Mouse (Mus musculus): ENCODE data around the gene Gm49027.
A peak's percentile ranks its signal among the peaks of the same experiment; 100 is the strongest.
"Not testable (repeated sequence)": the region's sequence is repeated elsewhere in the genome, so short reads cannot be mapped to it uniquely, and the experiment has no call there.

Gm49027 gene

GRCm38 (mm10) chr5:123525281-123525680, at the start of gene Gm49027:
Gene Gm49027, minus strand, starts transcription at chr5:123525488.
- DNase-seq (ENCODE audit: low spot score), result no peak

- DNase-seq (ENCODE audit: low spot score), result no peak
Measured at GRCm38 (mm10) chr5:123573362-123573761, 48.1 kb upstream of the Gm49027 start.

- peak; percentile 99 for DNase-seq (ENCODE audit: low spot score)
Measured at GRCm38 (mm10) chr5:123572357-123573186, 47.3 kb upstream of the Gm49027 start, which contains the start of gene Vps33a. Gene Vps33a, minus strand, starts transcription at chr5:123573038.

GRCm38 (mm10) chr5:123561128-123561527, 35.8 kb upstream of the Gm49027 start:
- DNase-seq (ENCODE audit: low spot score), result peak; percentile 1

GRCm38 (mm10) chr5:123559588-123559987, 34.3 kb upstream of the Gm49027 start:
- DNase-seq (ENCODE audit: low spot score), result peak; percentile 1

- peak; percentile 57 for DNase-seq (ENCODE audit: low spot score)
Measured at GRCm38 (mm10) chr5:123556451-123556850, 31.2 kb upstream of the Gm49027 start.

- peak; percentile 1 for DNase-seq (ENCODE audit: low spot score)
Measured at GRCm38 (mm10) chr5:123555693-123556092, 30.4 kb upstream of the Gm49027 start.

- DNase-seq (ENCODE audit: low spot score), result peak; percentile 1
Measured at GRCm38 (mm10) chr5:123533801-123534200, 8.5 kb upstream of the Gm49027 start.

- peak; percentile 2 for DNase-seq (ENCODE audit: low spot score)
Measured at GRCm38 (mm10) chr5:123530056-123530455, 4.8 kb upstream of the Gm49027 start.

- peak; percentile 4 for DNase-seq (ENCODE audit: low spot score)
Measured at GRCm38 (mm10) chr5:123528641-123529040, 3.4 kb upstream of the Gm49027 start.

- no peak for DNase-seq (ENCODE audit: low spot score)
Measured at GRCm38 (mm10) chr5:123525916-123526495, 718 bp upstream of the Gm49027 start.

GRCm38 (mm10) chr5:123524393-123524750, 916 bp downstream of the Gm49027 start:
- DNase-seq (ENCODE audit: low spot score), result no peak

- DNase-seq (ENCODE audit: low spot score), result peak; percentile 98
Measured at GRCm38 (mm10) chr5:123523692-123524392, 1.4 kb downstream of the Gm49027 start, which contains the start of gene Diablo. Gene Diablo, minus strand, starts transcription at chr5:123524176.

- no peak for DNase-seq (ENCODE audit: low spot score)
Measured at GRCm38 (mm10) chr5:123522166-123522565, 3.1 kb downstream of the Gm49027 start.

GRCm38 (mm10) chr5:123521621-123522020, 3.7 kb downstream of the Gm49027 start:
- DNase-seq (ENCODE audit: low spot score), result no peak

GRCm38 (mm10) chr5:123520666-123521065, 4.6 kb downstream of the Gm49027 start:
- DNase-seq (ENCODE audit: low spot score), result no peak

- no peak for DNase-seq (ENCODE audit: low spot score)
Measured at GRCm38 (mm10) chr5:123514871-123515270, 10.4 kb downstream of the Gm49027 start.

GRCm38 (mm10) chr5:123512102-123512501, 13.2 kb downstream of the Gm49027 start:
- no peak for DNase-seq (ENCODE audit: low spot score)

GRCm38 (mm10) chr5:123511426-123511825, 13.9 kb downstream of the Gm49027 start:
- not testable (repeated sequence) for DNase-seq (ENCODE audit: low spot score)

- DNase-seq (ENCODE audit: low spot score), result no peak
Measured at GRCm38 (mm10) chr5:123510160-123510559, 15.1 kb downstream of the Gm49027 start, which contains the start of gene B3gnt4. Gene B3gnt4, plus strand, starts transcription at chr5:123510460.

- no peak for DNase-seq (ENCODE audit: low spot score)
Measured at GRCm38 (mm10) chr5:123508921-123509320, 16.4 kb downstream of the Gm49027 start.

- DNase-seq (ENCODE audit: low spot score), result peak; percentile 83
Measured at GRCm38 (mm10) chr5:123507936-123508723, 17.2 kb downstream of the Gm49027 start.
